Mouse (Mus musculus) 3134 (cell line): Measurements from ENCODE around the gene Gzma.

Source experiments
- DNase-seq: peaks from one replicate; pipeline ENCODE4 v3.0.0-alpha.2; 2011; ENCODE audit warnings: low spot score; ENCODE audit not compliant: insufficient read length; ENCODE audit errors: extremely low read depth

The Gzma gene

GRCm38 (mm10) chr13:113046211-113046883, 54.4 kb downstream of the Gzma start, which contains the start of gene Gpx8:
TSS of gene Gpx8 (minus strand) at chr13:113046410.
- peak; percentile 67 for DNase-seq

GRCm38 (mm10) chr13:113045458-113046110, 55.2 kb downstream of the Gzma start:
- DNase-seq, result no peak

- DNase-seq, result no peak
Observed at GRCm38 (mm10) chr13:113044876-113045275, 55.9 kb downstream of the Gzma start.
